Mouse (Mus musculus) neutrophil, adult 65 days (primary cell): ENCODE data around the gene Ctsh. TPM values are rescaled to one million over a fixed set of nuclear protein-coding genes. Genes with fewer than 3 reads are reported as not detected.

ENCODE experiments used
- total RNA-seq: library from RNA; stranded (reverse); gene quantifications from 2 replicates; pipeline ENCODE4 v1.2.4, GENCODE M21; 2023

Ctsh gene
- total RNA-seq = 224 and 273 TPM in 2 replicates

GRCm38 (mm10) chr9:90053852-90054251 is at the start of gene Ctsh:
Gene Ctsh, plus strand, starts transcription at chr9:90054152.

GRCm38 (mm10) chr9:90114567-90115307 is 60.8 kb downstream of the Ctsh start, which contains the start of gene Morf4l1:
Gene Morf4l1, minus strand, starts transcription at chr9:90114774.

Other genes starting within 250 kb of the Ctsh start
- 0.25 TPM in 1 of 2 replicates, not detected in the other for gene Rasgrf1, start 144.2 kb upstream of the Ctsh start, total RNA-seq
- 271 and 333 TPM in 2 replicates for gene Morf4l1, start 60.6 kb downstream of the Ctsh start, total RNA-seq
- gene Adamts7, start 108.9 kb downstream of the Ctsh start, total RNA-seq = 2.5 and 3.7 TPM in 2 replicates
- 66.4 and 84.9 TPM in 2 replicates for gene Tbc1d2b, start 216.7 kb downstream of the Ctsh start, total RNA-seq